Mouse (Mus musculus) lung, postnatal 4 days (tissue): Measurements from ENCODE around the gene Sec63.

ENCODE experiments used
- DNase-seq, 2 experiments: peaks; one replicate each; pipeline ENCODE4 v3.0.0; 2021

The Sec63 gene

GRCm38 (mm10) chr10:42760999-42761900 is at the start of gene Sec63:
Sec63 (plus strand) TSS chr10:42761496.
- peak; percentile 98 for DNase-seq

- no peak for DNase-seq
Observed at GRCm38 (mm10) chr10:42714676-42715075, 46.6 kb upstream of the Sec63 start.

GRCm38 (mm10) chr10:42715366-42716035 is 45.8 kb upstream of the Sec63 start:
- no peak for DNase-seq

- DNase-seq, result no peak
Observed at GRCm38 (mm10) chr10:42722116-42722515, 39.2 kb upstream of the Sec63 start.

GRCm38 (mm10) chr10:42723275-42724232 is 37.7 kb upstream of the Sec63 start:
- no peak for DNase-seq

- no peak for DNase-seq
Observed at GRCm38 (mm10) chr10:42729607-42730006, 31.7 kb upstream of the Sec63 start.

GRCm38 (mm10) chr10:42734546-42735060 is 26.7 kb upstream of the Sec63 start:
- peak in 1 of 2 experiments; percentile 34 for DNase-seq

- no peak for DNase-seq
Observed at GRCm38 (mm10) chr10:42751813-42752212, 9.5 kb upstream of the Sec63 start.

GRCm38 (mm10) chr10:42754341-42754740 is 7.0 kb upstream of the Sec63 start:
- no peak for DNase-seq

GRCm38 (mm10) chr10:42759741-42760140 is 1.6 kb upstream of the Sec63 start:
- no peak for DNase-seq

- peak; percentile 20 to 28 for DNase-seq
Observed at GRCm38 (mm10) chr10:42760329-42760728, 967 bp upstream of the Sec63 start.

- peak; percentile 61 to 68 for DNase-seq
Observed at GRCm38 (mm10) chr10:42761901-42762669, 789 bp downstream of the Sec63 start.

GRCm38 (mm10) chr10:42762670-42763058 is 1.4 kb downstream of the Sec63 start:
- DNase-seq, result no peak

- no peak for DNase-seq
Observed at GRCm38 (mm10) chr10:42763246-42763645, 1.9 kb downstream of the Sec63 start.

GRCm38 (mm10) chr10:42765344-42765743 is 4.0 kb downstream of the Sec63 start:
- DNase-seq, result no peak

GRCm38 (mm10) chr10:42775450-42775849 is 14.2 kb downstream of the Sec63 start:
- DNase-seq, result no peak

- no peak for DNase-seq
Observed at GRCm38 (mm10) chr10:42780753-42781152, 19.5 kb downstream of the Sec63 start.

GRCm38 (mm10) chr10:42781672-42782071 is 20.4 kb downstream of the Sec63 start:
- DNase-seq, result no peak

GRCm38 (mm10) chr10:42800922-42801321 is 39.6 kb downstream of the Sec63 start:
- no peak for DNase-seq

- no peak for DNase-seq
Observed at GRCm38 (mm10) chr10:42825923-42826322, 64.6 kb downstream of the Sec63 start.

GRCm38 (mm10) chr10:42827155-42827554 is 65.9 kb downstream of the Sec63 start:
- DNase-seq, result no peak

GRCm38 (mm10) chr10:42830007-42830406 is 68.7 kb downstream of the Sec63 start:
- no peak for DNase-seq
